Mouse (Mus musculus) cerebellum, adult 9-10 months (tissue): ENCODE results near the gene Eef1a2.

Experiments
- DNase-seq: peaks from one replicate; pipeline ENCODE4 v3.0.0; 2022

The Eef1a2 gene

DNA sequence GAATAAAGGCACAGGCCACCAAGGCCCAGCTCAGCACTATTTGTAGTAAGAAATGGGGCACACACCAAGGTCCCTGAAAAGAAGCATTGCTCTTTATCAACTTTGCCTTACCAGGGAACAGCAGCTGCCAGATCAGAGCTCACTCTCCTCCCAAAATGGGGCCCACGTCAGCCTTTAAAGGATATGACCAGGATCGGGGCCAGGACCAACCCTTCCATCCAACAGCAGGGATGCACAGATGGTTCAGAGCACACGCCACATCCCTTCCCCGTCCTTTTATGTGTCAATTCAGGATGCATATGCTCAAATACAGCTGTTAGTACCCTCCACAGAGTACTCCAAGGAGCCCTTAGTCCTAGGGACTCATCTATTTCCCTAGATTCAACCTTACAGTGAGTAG lies 26.6 kb downstream of the Eef1a2 start:
- DNase-seq: peak; percentile 50

DNA sequence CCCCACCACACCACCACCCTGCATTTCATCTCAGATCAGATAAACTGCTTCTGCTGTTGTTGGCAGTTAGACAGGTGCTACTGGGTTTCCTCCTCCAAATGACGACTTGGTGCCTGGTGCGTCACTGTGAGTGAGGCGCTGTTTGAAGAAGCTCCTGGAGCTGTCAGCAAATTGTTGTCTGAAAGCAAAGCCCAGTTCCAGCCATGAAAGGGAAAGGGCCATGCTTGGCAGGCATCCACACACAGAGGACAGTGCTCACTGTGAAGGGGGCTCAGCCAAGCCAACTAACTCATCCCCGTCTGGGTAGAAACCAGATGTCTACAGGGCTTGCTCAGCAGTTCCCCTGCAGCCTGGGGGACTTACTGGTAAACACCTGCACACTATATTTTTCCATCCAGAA lies 27.9 kb downstream of the Eef1a2 start:
- peak; percentile 48 for DNase-seq

DNA sequence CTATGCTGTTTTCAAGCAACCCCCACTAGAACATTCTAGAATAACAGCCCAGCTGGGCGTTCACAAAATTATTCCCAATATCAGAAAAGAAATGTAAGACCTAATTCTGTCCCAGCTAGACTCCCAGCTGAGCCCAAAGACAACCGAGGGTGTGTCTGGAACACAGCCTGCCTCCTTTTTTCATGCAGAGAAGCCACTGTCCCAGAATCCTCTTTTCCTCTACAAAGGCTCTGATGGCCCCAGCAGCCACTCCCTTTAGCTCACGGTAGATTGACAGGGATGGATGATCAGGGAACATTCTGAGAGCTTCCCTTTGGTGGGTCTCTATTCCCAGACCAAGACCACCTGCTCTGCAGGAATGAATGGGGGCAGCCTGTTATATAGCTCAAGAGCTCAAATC lies 29.0 kb downstream of the Eef1a2 start:
- DNase-seq: no peak

DNA sequence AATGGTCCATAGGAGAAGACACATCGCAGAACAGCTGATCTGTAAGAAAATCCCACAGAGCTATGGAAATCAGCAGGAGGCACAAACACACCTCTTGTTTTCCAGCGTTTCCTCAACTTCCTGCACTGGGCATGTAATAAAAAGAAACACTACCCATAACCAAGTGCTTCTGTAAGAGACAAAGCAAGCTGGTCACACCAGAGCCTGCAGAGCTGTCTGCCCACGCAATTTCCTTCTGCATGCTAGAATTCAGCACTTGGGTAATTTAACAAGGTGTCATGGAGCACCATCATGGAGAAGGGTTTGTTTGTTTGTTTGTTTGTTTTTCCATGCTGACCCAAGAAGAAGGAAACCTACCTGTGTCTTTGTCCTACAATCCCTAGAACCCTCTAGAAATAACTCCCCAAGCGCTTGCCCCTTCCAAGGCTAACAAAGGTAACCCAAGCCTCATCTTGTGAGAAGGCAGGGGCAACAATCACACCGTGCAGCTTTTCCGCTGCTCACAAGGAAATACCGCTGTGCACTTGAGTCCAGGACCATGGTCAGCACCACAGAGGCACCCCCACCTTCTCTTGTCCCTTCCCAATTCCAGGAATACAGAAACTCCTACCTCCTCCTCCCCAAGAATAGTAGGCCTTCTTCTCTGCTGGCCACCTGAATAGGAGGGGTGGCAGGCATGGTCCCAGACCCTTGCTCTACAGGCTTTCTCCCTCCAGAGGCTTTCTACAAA lies 30.9 kb downstream of the Eef1a2 start:
- peak; percentile 19 for DNase-seq

DNA sequence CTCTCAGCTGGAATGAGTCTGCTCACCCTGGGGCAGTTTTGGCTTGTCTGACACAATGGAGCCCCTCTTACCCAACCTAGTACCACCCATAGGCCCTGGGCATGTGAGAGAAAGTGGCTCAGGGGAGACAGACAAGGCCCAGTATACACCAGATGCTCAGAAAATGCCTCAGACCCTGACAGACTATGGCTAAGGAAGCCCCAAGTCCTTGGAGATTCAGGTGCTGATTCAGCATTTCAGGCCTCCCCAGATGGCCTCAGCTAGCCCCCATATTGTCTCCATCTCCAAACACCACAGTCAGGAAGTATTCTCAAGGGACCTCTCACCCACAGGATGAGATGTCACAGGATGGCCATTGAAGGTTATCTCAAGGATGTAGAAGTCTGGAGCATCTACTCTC lies 34.2 kb downstream of the Eef1a2 start:
- DNase-seq: peak; percentile 22

DNA sequence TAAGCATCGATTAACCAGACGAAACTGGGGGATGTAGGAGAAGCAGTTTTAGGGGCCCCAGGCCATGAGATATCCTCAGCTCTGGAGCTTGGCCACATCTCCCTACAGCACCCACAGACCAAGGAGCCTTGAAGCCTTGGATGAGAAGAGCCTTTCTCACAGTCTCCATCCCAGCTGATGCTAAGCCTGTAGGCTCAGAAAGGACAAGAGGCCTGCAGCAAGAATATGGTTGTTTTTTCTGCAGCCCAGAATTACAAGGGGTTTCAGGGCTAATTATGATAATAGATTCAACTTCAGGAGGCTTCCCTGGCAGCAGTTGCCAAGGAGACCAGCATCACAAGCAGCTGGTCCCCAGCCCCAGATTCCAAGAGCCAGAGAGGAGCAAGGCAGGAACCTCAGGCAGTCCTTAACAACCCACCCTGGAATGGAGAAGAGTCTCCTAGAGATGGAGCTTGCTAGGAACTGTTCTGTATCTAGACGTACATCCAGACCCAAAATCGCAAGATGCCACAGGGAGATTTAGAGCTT lies 35.8 kb downstream of the Eef1a2 start:
- no peak for DNase-seq

DNA sequence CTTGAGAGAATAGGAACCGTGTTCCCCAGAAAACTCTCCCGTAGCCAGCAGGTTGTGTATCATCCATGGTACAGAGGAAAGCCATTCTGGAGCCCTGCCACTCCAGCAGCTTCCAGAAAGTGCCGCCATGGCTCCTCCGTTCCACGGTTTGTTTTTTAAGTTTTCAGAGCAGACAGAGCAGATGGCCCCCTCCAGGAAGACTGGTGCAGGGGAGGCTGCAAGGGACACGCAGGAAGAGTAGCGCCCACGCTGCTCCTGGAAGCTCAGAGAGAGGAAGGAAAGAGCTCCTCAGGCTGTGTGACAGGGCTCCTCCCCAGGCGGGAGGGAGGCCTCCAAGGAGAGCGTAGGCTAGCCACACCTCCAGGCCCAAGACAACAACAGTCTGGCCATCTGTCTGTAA lies 36.9 kb downstream of the Eef1a2 start:
- peak; percentile 78 for DNase-seq

DNA sequence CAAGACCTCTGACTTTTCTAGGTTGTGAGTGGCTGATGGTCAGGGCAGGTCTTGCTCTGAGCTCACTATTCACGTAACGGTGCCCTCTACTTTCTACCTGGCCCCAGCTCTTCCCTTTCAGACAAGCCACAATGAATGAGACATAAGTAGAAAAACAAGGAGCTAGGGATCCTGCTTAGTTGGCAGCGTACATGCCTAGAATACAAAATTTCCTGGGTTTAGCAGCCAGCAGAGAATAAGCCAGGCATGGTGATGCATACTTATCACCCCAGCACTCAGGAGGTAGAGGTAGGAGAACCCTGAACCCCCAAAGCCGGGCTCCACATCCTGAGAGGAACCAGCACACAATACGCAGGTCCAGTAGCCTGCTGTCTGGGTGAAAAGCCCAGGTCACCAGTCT lies 40.4 kb downstream of the Eef1a2 start:
- no peak for DNase-seq

DNA sequence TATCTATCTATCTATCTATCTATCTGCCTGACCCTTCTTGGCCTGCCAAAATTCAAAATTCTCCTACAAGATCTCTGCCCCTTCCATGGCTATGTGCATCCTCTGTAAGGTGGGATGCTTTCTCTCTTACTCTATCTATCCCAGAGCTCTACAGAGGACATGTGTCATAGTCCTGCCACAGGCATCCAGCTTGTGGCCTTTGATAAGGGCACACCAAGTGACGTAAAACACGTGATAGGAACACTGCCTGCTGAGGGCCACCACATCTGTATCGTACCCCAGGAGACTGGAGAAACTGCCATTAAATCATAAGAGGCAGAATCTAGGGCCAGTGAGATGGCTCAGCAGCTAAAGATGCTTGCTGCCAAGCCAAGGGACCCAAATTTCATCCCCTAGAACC lies 41.4 kb downstream of the Eef1a2 start:
- DNase-seq: no peak

DNA sequence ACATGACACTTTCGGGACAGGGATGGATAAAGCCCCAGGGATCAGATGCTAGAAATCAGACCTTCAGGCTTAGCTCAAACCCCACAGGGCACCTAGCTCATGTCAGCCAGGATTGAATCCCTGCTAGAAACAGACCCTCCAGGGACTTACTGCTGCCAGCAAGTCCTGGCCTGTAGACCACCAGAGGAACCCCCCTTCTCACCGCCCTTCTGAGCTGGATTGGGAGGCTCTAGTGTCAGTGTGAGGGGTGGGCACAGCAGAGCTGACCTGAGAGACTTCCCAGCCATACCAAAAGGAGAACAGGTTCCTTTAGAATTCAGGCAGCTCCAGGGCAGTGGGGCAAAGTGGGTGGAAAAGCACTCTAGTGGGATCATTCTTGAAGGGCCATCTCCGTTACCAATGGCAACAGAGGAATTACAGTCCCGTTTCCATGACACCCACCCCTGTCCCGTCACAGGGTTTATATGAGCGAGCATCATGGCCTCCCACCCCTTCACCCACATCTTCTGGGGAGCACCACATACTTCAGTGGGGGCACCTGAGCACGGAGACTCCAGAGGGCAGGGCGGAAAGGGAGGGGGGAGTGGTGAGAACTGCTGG lies 43.0 kb downstream of the Eef1a2 start:
- no peak for DNase-seq

DNA sequence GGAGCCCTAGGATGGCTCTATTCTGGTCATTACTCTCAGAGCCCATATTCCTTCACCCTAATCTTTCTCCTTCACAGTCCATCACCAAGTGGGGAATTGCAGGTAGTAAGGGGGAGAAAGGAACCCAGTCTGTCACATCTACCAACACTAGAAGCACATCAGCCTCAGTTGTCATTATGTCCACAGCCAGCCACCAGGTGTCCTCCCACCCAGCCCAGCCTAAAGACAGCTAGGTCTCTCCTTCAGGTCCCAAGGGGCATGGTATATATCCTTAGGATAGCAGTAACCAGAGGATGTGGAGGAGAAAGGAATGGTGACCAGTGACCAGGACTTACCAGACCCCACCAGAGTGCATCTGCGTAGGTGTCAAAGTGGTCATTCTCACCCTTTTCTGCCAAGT lies 45.1 kb downstream of the Eef1a2 start:
- DNase-seq: no peak

DNA sequence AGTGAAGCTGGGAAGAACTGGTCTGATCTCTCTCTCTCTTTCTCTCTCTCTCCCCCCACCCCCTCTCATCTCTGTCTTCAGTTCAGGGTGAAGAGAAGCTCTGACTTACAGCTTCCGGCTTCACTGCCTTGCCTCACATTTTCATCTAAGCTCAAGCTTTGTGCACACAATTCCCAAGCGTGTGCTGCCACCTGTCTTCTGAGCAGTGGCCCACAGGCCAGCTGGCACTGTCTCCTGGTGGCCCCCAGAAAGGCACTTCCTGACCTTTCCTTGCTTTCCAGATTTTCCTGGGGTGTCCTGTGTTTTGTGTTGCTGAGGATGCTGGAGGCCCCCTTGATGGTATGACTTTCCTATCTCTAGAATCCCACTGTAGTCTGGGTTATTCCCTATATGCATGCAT lies 52.7 kb downstream of the Eef1a2 start:
- DNase-seq: no peak

DNA sequence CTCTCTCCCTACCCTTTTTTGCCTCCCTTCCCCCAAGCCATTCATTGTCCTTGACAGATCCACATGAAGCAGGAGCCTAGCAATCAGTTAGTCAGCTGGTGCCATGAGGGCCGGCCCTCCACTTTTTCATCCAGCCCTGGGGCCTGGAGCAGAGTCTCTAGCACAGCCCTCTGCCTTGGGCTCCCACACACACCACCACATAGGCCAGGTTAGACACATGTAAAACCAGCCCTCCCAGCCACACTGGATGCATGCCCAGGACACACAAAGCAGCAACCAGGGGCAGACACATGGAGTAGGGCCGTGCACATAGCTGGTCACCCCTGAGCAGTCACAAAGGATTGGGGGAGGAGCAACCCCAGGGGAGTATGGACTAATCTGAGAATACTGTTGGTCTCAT lies 54.7 kb downstream of the Eef1a2 start:
- no peak for DNase-seq

DNA sequence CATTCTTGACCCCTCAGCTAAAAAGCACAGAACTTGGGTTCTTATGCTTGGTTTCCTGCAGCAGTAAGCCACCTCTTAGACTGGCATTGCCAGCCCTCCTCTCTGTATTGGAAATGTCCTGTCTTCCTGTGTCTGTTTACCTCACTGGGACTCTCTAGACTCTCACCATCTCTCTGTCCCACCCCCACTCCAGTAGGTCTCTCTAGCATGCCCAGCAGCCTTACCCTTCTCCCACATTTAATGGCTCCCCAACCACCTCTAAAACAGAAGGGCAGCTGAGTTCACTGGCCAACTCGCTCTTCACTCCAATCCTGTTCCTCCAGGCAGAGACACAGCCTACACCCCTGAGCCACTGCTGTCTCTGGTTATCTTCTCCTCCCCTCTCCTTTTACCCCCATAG lies 55.2 kb downstream of the Eef1a2 start:
- no peak for DNase-seq

DNA sequence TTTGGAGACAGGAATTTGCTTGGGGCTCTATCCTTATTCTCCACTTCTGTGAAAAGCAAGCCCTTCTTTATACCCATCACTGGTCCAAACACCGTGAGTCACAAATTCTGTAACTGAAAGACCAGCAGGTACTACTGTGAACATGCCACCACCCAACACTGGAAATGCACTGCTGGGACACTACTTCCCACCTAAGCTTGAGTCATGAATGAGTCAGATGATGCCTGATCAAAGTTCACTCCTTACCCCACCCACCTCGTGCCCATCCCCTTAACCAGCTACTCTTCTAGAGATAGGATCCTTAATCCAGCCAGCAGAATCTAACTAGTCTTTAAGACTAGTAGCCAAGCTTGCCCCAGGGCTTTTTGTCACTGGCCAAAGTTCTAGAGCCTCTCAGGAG lies 56.7 kb downstream of the Eef1a2 start:
- no peak for DNase-seq
